Comparison of ENCODE assay signal across 20 mouse cellular contexts in the genomic region with DNA sequence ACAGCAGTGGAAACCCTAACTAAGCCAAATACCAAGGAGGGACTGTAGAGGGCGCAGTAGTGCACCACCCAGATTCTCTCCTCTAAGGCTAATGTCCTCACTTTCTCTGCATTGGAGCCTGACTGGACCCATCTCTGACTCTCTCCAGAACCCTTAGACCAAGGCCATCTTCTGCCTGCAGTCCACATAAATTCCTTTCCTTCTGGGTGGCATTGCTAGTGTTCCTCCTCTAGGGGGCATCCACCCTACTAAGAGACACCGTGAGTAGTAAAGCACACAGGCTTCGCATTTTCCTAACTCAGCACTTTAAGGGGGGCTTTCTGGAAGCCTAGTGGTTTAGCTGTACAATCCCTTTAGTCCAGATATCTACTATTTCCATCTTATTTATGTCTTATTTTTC.
DNase-seq lines count a peak whose midpoint lies in the region; ATAC-seq and TF ChIP-seq lines count a peak whose summit lies in the region.
"Had no signal": no experiment of that assay in that cellular context is flagged by ENCODE, and none has a peak within 500 bp of the region (broad histone marks: within the 10 kb centered on the region; RNA-seq: fewer than 3 reads in every experiment).

No protein-coding gene starts in this region.

- peaks cover 6% of the 10 kb centered on the region; the same call in 1 of the 2 replicates for H3K4me1 ChIP-seq in hindbrain, postnatal 0 days (ENCODE audit: insufficient read depth, low read length)
- peaks cover 26% of the 10 kb centered on the region for H3K4me1 ChIP-seq in hindbrain, embryonic 10.5 days (replicated peaks)
- H3K4me1 ChIP-seq in midbrain, postnatal 0 days (ENCODE audit: insufficient read depth, low read length): no peaks in the 10 kb centered on the region
- H3K4me1 ChIP-seq in midbrain, embryonic 16.5 days (ENCODE audit: control insufficient read depth, insufficient read depth, low read length): peaks cover 18% of the 10 kb centered on the region
- H3K4me1 ChIP-seq in ES-E14 (ENCODE audit: control insufficient read depth in 2 of 2, insufficient read depth in 2 of 2, low read length in 2 of 2, poor library complexity in 1 of 2): peaks cover 2% of the 10 kb centered on the region in 2 experiments; a peak in 1 of 4 replicates
- no peaks in the 10 kb centered on the region for H3K4me1 ChIP-seq in stomach, postnatal 0 days (replicated peaks; ENCODE audit: control insufficient read depth, insufficient read depth)

- in situ Hi-C loops in ES-E14 (cut with MboI; ENCODE audit: low sequenced_read_pairs in 2 of 2, unreplicated experiment in 2 of 2): no loop called here

- no peak overlapping the region for H3K4me2 ChIP-seq in hindbrain, postnatal 0 days (ENCODE audit: low read depth, low read length)
- H3K4me2 ChIP-seq in midbrain, postnatal 0 days (ENCODE audit: low read depth, low read length, poor library complexity, severe bottlenecking): no peak overlapping the region
- H3K4me2 ChIP-seq in midbrain, embryonic 16.5 days (ENCODE audit: low read length): no peak overlapping the region
- no peak overlapping the region for H3K4me2 ChIP-seq in stomach, postnatal 0 days (replicated peaks; ENCODE audit: low read depth)
- H3K4me2 ChIP-seq: embryonic facial prominence, embryonic 12.5 days; heart, embryonic 12.5 days; hindbrain, embryonic 12.5 days; kidney, embryonic 15.5 days; lung, embryonic 15.5 days; midbrain, embryonic 11.5 days had no signal

- no peak overlapping the region for H3K9ac ChIP-seq in hindbrain, postnatal 0 days (replicated peaks; ENCODE audit: low read length)
- H3K9ac ChIP-seq in midbrain, postnatal 0 days (replicated peaks; ENCODE audit: low read length, poor library complexity, severe bottlenecking): no peak overlapping the region
- H3K9ac ChIP-seq in midbrain, embryonic 16.5 days (ENCODE audit: low read depth, low read length): no peak overlapping the region
- H3K9ac ChIP-seq in ES-E14 (ENCODE audit: insufficient read depth, low read depth, low read length, poor library complexity, severe bottlenecking): no peak overlapping the region
- no peak overlapping the region for H3K9ac ChIP-seq in stomach, postnatal 0 days (ENCODE audit: low read length)
- H3K9ac ChIP-seq: embryonic facial prominence, embryonic 12.5 days; heart, embryonic 12.5 days; hindbrain, embryonic 12.5 days; kidney, embryonic 15.5 days; lung, embryonic 15.5 days had no signal

- no peaks in the 10 kb centered on the region for H3K27me3 ChIP-seq in hindbrain, postnatal 0 days (ENCODE audit: insufficient read depth, low read length)
- no peaks in the 10 kb centered on the region for H3K27me3 ChIP-seq in hindbrain, embryonic 10.5 days (ENCODE audit: insufficient read depth, poor library complexity, severe bottlenecking)
- H3K27me3 ChIP-seq in midbrain, postnatal 0 days (ENCODE audit: insufficient read depth, low read length): no peaks in the 10 kb centered on the region
- no peaks in the 10 kb centered on the region for H3K27me3 ChIP-seq in midbrain, embryonic 16.5 days (ENCODE audit: control insufficient read depth, insufficient read depth, low read depth, low read length)
- H3K27me3 ChIP-seq in stomach, postnatal 0 days (ENCODE audit: control insufficient read depth, insufficient read depth, low read length): no peaks in the 10 kb centered on the region
- H3K27me3 ChIP-seq: embryonic facial prominence, embryonic 12.5 days; kidney, embryonic 15.5 days; lung, embryonic 15.5 days had no signal

- TF ChIP-seq EP300 in stomach, postnatal 0 days (optimal IDR thresholded peaks at IDR 0.05): no peak

- ATAC-seq in hindbrain, postnatal 0 days: no peak
- ATAC-seq in midbrain, postnatal 0 days (ENCODE audit: low FRiP score): no peak
- ATAC-seq in midbrain, embryonic 16.5 days: no peak
- no peak for ATAC-seq in stomach, postnatal 0 days (ENCODE audit: low FRiP score, low TSS enrichment)

- no peaks in the 10 kb centered on the region for H3K9me3 ChIP-seq in hindbrain, postnatal 0 days (ENCODE audit: low read length)
- H3K9me3 ChIP-seq in hindbrain, embryonic 10.5 days: no peaks in the 10 kb centered on the region
- H3K9me3 ChIP-seq in midbrain, postnatal 0 days (ENCODE audit: low read length): no peaks in the 10 kb centered on the region
- no peaks in the 10 kb centered on the region for H3K9me3 ChIP-seq in midbrain, embryonic 16.5 days (replicated peaks; ENCODE audit: control insufficient read depth, low read length, poor library complexity, severe bottlenecking)
- no peaks in the 10 kb centered on the region for H3K9me3 ChIP-seq in ES-E14 (ENCODE audit: control insufficient read depth, insufficient read depth, low read depth, low read length)
- H3K9me3 ChIP-seq in stomach, postnatal 0 days (ENCODE audit: control insufficient read depth, low read length): no peaks in the 10 kb centered on the region
- H3K9me3 ChIP-seq: embryonic facial prominence, embryonic 12.5 days; forebrain, embryonic 10.5 days; G1E; heart, embryonic 12.5 days; hindbrain, embryonic 12.5 days; kidney, embryonic 15.5 days; limb, embryonic 10.5 days; lung, embryonic 15.5 days had no signal

- WGBS in hindbrain, postnatal 0 days: 66% methylated on average over 3 of the region's 3 CpGs
- WGBS in hindbrain, embryonic 10.5 days: 70% methylated on average over 3 of the region's 3 CpGs
- WGBS in midbrain, postnatal 0 days: 77% methylated on average over 3 of the region's 3 CpGs
- 73% methylated on average over 3 of the region's 3 CpGs for WGBS in midbrain, embryonic 16.5 days
- WGBS in stomach, postnatal 0 days: 69% methylated on average over 3 of the region's 3 CpGs

- no peak overlapping the region for H3K4me3 ChIP-seq in hindbrain, postnatal 0 days (ENCODE audit: low read length)
- no peak overlapping the region for H3K4me3 ChIP-seq in hindbrain, embryonic 10.5 days
- no peak overlapping the region for H3K4me3 ChIP-seq in midbrain, postnatal 0 days (ENCODE audit: low read depth, low read length)
- H3K4me3 ChIP-seq in midbrain, embryonic 16.5 days (ENCODE audit: low read depth, low read length): no peak overlapping the region
- no peak overlapping the region for H3K4me3 ChIP-seq in ES-E14 (ENCODE audit: insufficient read depth in 1 of 2, low read depth in 1 of 2, low read length in 2 of 2, poor library complexity in 1 of 2, severe bottlenecking in 1 of 2)
- H3K4me3 ChIP-seq in stomach, postnatal 0 days (ENCODE audit: low read depth, low read length): no peak overlapping the region
- H3K4me3 ChIP-seq: embryonic facial prominence, embryonic 12.5 days; forebrain, embryonic 10.5 days; heart, embryonic 12.5 days; hindbrain, embryonic 12.5 days; kidney, embryonic 15.5 days; limb, embryonic 10.5 days; lung, embryonic 15.5 days had no signal

- H3K36me3 ChIP-seq in hindbrain, postnatal 0 days (ENCODE audit: insufficient read depth, low read length): no peaks in the 10 kb centered on the region
- no peaks in the 10 kb centered on the region for H3K36me3 ChIP-seq in hindbrain, embryonic 10.5 days
- no peaks in the 10 kb centered on the region for H3K36me3 ChIP-seq in midbrain, postnatal 0 days (ENCODE audit: insufficient read depth, low read length)
- H3K36me3 ChIP-seq in midbrain, embryonic 16.5 days (ENCODE audit: control insufficient read depth, insufficient read depth, low read length): no peaks in the 10 kb centered on the region
- no peaks in the 10 kb centered on the region for H3K36me3 ChIP-seq in ES-E14 (ENCODE audit: control insufficient read depth, insufficient read depth, low read length, poor library complexity, severe bottlenecking)
- no peaks in the 10 kb centered on the region for H3K36me3 ChIP-seq in stomach, postnatal 0 days (ENCODE audit: control insufficient read depth, insufficient read depth, low read length)
- H3K36me3 ChIP-seq: embryonic facial prominence, embryonic 12.5 days; forebrain, embryonic 10.5 days; G1E; heart, embryonic 12.5 days; hindbrain, embryonic 12.5 days; kidney, embryonic 15.5 days; limb, embryonic 10.5 days; lung, embryonic 15.5 days had no signal

- DNase-seq in hindbrain, postnatal 0 days (ENCODE audit: low spot score): no peak
- DNase-seq in hindbrain, embryonic 10.5 days (ENCODE audit: low spot score): no peak
- no peak for DNase-seq in midbrain, postnatal 0 days (ENCODE audit: low spot score)
- DNase-seq in ES-E14 (ENCODE audit: low read depth, low spot score): no peak
- DNase-seq in stomach, postnatal 0 days (ENCODE audit: low spot score): no peak
- no peak for DNase-seq in urinary bladder, postnatal 25 days (ENCODE audit: low spot score)
- DNase-seq: cerebellum, adult 8-10 months; gastrocnemius, postnatal 10 days; layer of hippocampus, adult 9-11 months; spleen, adult 18-20 months had no signal

- H3K27ac ChIP-seq in hindbrain, postnatal 0 days: no peak overlapping the region
- no peak overlapping the region for H3K27ac ChIP-seq in hindbrain, embryonic 10.5 days
- H3K27ac ChIP-seq in midbrain, postnatal 0 days (ENCODE audit: low read depth, low read length): no peak overlapping the region
- H3K27ac ChIP-seq in midbrain, embryonic 16.5 days (ENCODE audit: low read length): no peak overlapping the region
- H3K27ac ChIP-seq in ES-E14 (ENCODE audit: insufficient read depth, low read depth, low read length, poor library complexity, severe bottlenecking): no peak overlapping the region
- H3K27ac ChIP-seq in stomach, postnatal 0 days (replicated peaks): no peak overlapping the region
- H3K27ac ChIP-seq: embryonic facial prominence, embryonic 12.5 days; forebrain, embryonic 10.5 days; hindbrain, embryonic 12.5 days; kidney, embryonic 15.5 days; limb, embryonic 10.5 days; lung, embryonic 15.5 days had no signal

- TF ChIP-seq CTCF in hindbrain, postnatal 0 days (IDR thresholded peaks at IDR 0.05; ENCODE audit: low read depth): peak; percentile 46
- peak; percentile 32; the same call in 1 of the 2 replicates for TF ChIP-seq CTCF in midbrain, postnatal 0 days (IDR thresholded peaks at IDR 0.05)
- TF ChIP-seq CTCF in stomach, postnatal 0 days (IDR thresholded peaks at IDR 0.05; ENCODE audit: low read depth): peak; percentile 53

TF ChIP-seq in ES-E14, 5 proteins besides CTCF, POLR2A, EP300 and RAD21:
- TF ChIP-seq MAFK (IDR thresholded peaks at IDR 0.05; ENCODE audit: insufficient read depth, low read depth, low read length): peak; percentile 71; the same call in 1 of the 2 replicates
- no peak for TF ChIP-seq HCFC1 (IDR thresholded peaks at IDR 0.05; ENCODE audit: borderline replicate concordance, insufficient read depth, low read length)
- no peak for TF ChIP-seq CHD2 (IDR thresholded peaks at IDR 0.05; ENCODE audit: low read depth, low read length)
